Mouse (Mus musculus) liver, embryonic 14.5 days (tissue): ENCODE measurements at regions not wholly inside any gene's neighbourhood (a gene's known extent, or its start where the extent isn't known, plus 50 kb on each side); places are given as distances from the start of the nearest gene placed in this dataset.

Experiments used
- CTCF ChIP-seq: IDR thresholded peaks from 2 replicates; pipeline ENCODE4 v1.5.1; 2016; ENCODE audit warnings: antibody characterized with exemption, low read depth, control low read depth
- EP300 ChIP-seq: IDR thresholded peaks from 2 replicates; pipeline ENCODE4 v1.6.1; 2016; ENCODE audit warnings: antibody characterized with exemption, low read depth

DNA sequence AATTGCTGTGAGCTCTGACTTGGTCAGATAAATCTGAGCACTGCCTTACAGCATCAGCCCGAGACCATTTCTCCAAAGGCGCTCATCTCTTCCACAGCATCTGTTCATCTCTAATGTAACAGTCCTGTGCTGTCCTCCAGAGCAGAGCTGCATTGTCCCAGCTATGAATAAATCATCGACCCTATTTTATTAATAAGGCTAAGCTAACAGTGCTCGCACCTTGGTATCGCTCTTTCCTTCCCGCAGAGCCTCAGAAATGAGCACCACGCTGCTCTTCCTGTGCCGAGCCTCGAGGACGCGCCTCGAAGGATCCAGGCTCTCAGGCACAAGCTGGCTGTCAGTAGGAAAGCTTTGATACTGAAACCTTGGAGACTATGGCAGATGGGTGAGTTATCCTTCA lies 91.5 kb downstream of the Fzd1 start:
- TF ChIP-seq CTCF (no peak), EP300 (no peak)
